Mouse (Mus musculus): Measurements from ENCODE around the gene H2afv.

DNA sequence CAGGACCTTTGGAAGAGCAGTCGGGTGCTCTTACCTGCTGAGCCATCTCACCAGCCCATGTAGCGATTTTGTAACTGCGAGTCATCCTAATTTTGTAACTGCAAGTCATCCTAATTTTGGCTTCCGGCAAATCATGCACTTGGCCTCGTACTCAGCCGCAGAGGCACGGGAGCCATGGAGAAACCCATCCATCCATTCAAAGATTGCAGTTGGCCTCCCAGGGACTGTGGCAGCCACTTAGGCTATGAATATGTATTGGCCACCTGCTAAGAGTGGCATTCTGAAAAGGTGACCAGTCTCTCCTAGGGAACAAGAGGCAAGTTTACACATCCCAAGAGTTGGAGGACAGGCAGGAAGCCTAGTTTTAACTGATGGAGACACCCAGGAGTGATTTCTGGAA, 45.0 kb upstream of the H2afv start:
- TF ChIP-seq POLR2A (IDR thresholded peaks at IDR 0.05; ENCODE audit: low read depth, low read length) = no peak
- TF ChIP-seq CTCF (IDR thresholded peaks at IDR 0.05; ENCODE audit: extremely low read depth, insufficient read depth, insufficient read length, insufficient replicate concordance) = no peak

Measured in spleen, adult 2 months (tissue).